Mouse (Mus musculus) heart, postnatal 25 days (tissue): ENCODE results near the gene C8b. TPM values are rescaled to one million over a fixed set of nuclear protein-coding genes. Genes with fewer than 3 reads are reported as not detected.

Source experiments
- DNase-seq: peaks from one replicate; pipeline ENCODE4 v3.0.0; 2022; ENCODE audit warnings: low spot score
- intact Hi-C: fragments of 180-260 bp; cut with DNase I; formaldehyde crosslinking; loops from one replicate; pipeline ENCODE4 v1.15.1; 2025
- total RNA-seq, 2 experiments: library from RNA; stranded (reverse); gene quantifications; 2 replicates each; pipeline ENCODE4 v1.2.3; 2021

C8b gene
- total RNA-seq, 2 experiments from 2014 or later = not detected

DNA sequence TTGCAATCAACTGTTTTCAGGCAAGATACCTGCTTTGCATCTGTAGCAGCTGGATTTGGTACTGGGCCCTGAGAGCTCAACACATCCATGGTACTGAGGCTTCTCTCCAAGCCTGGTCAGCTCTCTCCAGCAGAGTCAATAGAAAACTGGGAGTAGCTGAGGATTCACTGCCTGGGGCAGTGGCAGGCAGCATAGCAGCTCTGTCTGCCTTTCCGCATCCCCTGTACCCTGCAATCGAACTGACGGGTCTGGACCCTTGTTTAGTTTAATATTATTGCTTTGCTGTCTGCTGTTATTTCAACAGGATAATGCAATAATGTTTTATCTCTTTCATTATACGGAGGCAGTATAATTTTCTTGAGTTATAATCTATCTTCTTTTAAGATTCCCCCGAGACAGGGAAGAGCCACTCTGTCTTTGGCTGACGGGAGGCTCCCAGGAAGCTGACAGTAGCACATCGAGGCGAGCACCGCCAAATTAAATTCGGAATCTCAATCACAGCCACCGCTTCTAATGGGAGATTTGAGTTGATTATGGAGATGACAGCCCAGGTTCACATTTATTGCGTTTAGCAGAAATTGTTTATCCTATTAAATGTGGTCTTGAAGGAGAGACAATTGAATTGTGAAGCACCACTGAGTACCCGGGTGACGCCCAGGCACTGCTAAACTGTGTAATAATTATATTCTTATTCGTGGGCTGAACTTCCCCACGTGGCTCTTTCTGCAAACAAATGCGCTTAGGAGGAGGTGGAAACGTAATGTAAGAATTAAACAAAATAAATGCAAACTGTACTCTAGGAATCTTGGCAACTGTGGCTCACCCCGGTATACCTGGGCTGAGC, 39.5 kb downstream of the C8b start:
- intact Hi-C loops = no loop called here

DNA sequence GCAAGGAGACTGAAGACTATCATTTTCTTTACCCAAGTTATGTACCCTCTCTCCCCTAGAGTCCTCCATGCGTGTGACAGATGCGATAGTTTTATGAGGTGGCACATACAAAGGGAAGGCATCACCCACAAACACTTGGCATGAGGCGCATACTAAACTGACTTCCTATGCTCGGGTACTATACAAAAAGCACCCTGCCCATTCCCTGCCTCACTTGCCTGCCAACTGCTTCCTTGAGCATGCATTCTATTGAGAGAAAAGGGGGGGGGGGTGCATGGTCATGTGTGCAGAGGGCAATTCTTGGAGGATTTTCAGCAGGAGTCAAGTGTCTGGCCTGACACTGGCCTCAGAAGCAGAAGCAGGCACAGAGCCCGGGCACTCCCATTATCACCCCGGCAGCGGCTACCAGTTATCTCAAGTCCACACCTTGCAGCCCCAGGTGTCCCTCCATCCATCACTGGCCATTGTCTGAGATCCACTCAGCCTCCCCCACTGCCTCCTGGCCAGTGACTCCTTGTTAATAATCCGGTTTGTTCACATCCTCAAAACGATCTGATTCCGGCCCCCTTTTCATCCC, 44.7 kb downstream of the C8b start:
- DNase-seq = no peak
- intact Hi-C loops = no loop called here

More for the DNA sequence above, 39.5 kb downstream of the C8b start:
- no peak for DNase-seq

DNA sequence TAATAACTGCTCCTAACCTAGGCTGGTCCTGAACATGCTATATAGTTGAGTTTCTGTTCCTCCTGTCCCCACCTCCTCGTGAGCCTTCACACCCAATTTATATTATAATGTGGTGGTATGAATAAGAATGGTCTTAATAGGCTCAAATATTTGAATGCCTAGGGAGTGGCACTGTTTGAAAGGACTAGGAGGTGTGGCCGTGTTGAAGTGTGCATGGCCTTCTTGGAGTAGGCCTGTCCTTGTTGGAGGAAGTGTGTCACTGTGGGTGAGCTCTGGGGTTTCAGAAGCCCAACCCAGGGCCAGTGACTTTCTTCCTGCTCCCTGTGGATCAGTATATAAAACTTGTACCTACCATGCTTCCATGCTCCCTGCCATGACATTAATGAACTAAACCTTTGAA, 47.5 kb downstream of the C8b start:
- DNase-seq = no peak
- intact Hi-C loops = no loop called here

DNA sequence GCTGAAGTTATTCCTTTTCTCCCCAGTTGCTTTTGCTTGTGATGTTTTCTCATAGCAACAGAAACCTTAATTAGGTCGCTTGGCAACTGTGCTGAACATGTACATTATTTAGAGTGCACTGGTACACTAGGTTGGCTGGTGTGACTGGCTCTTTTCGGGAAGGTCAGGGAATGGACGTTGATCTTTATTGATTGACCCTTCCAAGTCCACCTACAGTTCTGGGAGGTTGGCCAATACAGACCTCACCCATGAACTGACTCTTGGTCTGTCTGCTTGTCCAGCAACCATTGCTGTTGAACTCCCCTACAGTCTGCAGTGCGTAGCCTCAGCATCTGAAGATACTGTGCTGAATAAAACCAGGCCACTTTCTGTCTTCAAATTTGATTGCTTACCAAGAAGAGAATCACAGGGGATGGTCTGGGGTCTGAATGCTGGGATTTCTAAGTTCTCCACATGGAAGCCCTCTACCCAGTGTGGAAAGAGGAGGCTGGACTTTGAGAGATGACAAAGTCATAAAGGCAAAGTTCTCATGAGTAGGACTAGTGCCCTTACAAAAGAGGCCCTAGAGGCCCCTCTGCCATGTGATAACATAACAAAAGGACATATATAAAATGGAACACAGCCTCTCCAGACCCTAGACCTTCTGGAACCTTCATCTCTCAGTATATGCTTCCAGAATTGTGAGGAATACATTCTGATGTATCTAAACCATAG, 50.6 kb downstream of the C8b start:
- DNase-seq = no peak
- intact Hi-C loops = no loop called here

DNA sequence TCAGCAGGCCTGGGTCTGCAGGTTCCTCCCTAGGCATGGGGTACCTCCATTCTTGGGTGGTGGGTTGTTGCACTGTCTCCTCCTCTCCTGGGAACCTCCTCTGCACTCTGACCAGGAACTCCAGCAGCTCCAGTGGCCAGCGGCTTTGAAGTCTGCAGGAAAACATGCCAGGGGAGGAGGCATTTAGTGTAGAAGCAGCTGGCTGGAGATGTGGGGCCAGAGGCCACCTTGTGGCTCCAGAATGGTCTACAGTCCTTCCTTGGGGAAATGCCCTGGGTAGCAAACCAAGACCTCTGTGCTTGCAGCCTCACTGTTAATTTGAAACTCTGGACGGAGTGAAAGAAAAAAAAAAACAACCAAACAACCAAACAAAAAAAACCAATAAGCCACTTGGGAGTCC, 51.4 kb downstream of the C8b start:
- intact Hi-C loops = no loop called here

DNA sequence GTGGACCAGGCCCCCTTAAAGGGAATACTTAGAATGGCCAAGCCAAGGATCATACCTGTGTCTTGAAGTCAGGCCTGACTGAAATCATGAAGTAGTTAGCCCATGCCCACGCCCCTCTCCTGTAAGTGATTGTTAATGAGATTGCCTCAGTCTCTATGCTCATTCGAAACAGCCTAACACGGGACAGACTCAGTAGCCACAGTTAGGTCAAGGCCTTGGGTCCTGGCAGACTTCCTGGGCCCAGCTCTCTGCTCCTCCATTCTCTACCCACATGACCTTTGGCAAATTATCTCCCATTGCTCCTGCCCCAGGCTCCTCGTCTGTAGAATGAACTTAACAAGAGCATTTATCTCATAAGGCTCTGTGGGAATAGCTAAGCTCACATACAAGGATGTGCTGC, 52.9 kb downstream of the C8b start:
- DNase-seq = no peak
- intact Hi-C loops = no loop called here

More for the DNA sequence above, 51.4 kb downstream of the C8b start:
- DNase-seq = no peak

DNA sequence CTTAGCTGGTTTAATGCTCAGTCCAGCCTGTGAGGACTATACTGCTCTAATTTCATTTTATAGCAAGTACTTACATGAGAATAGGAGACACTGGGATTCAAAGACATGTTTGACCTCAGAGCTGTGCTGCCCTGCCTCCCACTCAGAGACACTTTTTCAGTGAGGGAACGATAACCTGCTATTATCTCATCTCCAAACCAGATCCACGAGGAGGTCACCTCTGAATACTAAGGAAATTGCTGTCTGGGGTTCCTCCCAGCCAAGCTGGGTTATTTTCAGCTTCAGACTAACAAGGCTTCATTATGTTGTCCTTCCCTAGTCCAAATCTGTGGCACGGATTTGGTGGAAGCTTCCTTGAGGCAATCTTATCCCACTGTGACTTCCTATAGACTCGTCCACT, 53.8 kb downstream of the C8b start:
- intact Hi-C loops = no loop called here
- no peak for DNase-seq

DNA sequence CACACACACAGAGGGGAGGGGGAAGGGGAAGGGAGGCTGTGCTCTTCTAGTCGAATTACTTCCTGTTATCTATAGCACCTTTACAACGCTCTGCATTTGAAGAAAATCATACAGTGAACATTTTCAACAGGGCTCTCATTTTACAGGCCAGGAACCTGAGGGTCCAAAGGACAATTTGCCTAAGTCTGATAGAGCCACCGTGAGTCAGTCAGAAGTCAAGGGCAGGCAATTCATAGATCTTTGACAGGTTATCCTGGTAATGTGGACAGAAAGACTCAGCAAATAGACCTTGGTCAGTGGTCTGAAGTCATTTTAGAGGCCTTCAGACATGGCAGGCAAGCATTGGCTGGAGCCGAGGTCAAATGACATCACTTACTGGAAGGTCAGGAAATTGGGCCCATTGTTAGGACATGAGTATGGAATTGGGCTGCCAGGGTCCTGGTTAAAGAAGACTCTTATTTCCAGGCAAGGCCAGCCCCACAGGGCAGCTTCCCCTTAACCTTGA, 57.5 kb downstream of the C8b start:
- intact Hi-C loops = no loop called here
- no peak for DNase-seq

DNA sequence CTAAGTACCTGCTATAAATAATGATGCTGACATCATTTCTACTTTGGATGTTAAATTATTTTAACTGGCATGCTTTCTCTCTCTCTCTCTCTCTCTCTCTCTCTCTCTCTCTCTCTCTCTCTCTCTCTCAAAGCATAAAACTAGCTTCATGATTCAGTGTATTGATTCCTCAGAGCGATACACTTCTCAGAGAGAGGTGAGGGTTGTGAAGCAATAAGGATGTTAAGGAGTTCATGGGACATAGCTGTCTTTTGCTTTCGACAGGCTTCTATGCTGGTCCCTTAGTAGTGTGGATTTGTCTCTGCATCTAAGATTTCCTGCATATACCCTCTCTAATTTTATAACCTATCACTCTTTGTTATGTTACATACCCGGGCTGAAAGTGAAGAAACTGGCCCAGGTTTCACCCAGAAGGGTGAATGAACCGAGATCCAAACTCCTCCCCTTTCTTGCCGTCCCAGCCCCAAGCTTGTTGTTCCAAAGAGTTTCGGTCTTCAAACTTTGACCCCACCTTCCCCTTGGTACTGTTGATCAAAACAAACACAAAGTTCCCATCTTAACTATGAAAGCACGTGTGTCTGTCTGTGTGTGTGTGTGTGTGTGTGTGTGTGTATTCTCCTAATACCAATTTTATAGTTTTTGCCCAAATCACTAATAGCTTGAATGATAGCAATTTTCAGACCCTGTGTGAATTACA, 58.4 kb downstream of the C8b start:
- intact Hi-C loops = no loop called here
- DNase-seq = no peak

DNA sequence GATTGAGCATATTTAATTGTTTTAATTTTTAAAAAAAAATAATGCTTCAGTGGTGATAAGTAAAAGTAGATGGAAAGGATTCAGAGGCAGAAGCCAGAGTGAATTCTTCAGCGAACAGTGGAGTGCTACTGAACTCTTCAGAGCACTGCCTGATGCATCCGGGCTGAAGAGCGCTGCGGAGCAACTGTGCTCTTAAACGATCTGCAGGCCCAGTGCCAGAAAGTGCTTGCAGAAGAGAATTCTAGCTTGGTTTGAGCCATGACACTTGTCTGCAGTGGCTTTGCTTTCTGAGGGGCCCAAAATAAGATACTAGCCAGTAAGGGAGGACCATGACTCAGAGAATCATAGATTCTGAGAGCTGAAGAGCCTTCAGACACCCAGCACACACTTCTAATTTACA, 62.8 kb downstream of the C8b start:
- intact Hi-C loops = no loop called here
- DNase-seq = no peak

DNA sequence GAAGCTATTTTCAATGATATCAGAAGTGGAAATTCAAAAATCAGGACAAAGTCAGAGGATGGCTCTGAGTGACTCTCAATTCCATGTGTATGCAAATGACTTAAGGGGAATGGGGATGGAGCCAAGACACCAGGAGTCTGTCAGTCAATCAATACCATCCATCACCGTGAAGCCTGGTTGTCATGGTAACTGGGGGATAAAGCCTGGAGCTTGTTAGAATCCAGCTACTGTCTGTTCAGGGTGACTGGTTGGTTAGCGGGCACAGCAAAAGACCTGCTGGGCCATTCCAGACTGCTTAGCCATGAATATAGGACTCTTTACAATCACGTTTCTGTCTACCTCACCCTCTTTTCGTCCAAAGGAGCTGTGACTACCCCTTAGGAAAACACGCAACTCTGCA, 69.0 kb downstream of the C8b start:
- no peak for DNase-seq
- intact Hi-C loops = no loop called here

DNA sequence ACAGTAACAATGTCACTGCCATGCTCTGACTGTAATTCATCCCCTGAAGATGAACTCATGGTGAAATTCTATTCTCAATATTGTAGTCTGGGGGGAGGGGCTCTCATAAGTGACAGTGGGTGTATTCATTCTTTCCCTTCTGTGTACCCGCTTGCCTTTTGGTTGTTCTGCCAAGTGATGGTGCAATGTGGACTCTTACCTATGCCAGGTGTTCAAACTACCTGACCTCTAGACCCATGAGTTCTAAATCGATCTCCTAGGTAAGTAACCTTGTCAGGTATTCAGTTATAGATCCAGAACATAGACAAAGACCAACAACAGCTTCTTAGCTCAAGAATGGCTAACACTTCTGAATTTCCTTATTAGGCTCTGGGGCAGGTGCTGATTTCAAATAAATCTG, 72.2 kb downstream of the C8b start:
- DNase-seq = no peak
- intact Hi-C loops = no loop called here

DNA sequence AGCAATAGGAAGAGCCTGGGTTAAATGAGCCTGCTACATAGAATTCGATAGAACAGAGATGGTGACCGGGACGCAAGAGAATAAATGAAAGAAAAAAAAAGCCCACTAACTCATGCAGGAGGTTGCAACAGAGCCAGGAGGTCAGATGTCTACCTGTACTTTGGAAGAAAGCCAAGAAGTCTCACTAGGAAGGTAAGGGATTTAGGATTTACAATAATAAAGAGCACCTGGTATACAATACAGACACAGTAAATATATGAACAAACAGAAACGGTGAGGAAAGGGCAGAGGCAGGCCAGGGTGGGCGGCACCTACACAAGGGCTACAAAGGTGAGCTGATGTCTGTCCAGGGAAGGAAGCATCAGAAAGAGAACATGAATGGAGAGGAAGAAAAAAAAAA, 76.1 kb downstream of the C8b start:
- intact Hi-C loops = no loop called here

DNA sequence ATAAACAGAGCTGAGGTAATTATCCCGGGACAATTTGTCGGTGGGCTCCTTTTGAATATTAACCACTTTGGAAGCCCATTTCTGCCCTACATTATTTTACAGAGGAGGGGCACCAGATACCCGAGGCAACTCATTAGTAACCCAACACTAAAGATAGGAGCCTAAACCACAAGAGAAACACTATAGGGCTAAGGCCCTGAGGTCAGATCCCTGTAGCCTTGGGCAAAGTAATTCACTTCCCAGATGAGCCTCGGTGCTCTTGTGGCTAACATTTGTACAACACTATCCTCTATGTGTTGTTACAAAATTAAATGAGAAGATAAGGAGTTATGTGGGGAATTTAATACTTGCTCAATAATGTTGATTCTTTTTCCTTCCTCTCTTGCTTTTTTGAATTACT, 77.4 kb downstream of the C8b start:
- DNase-seq = no peak
- intact Hi-C loops = no loop called here

More for the DNA sequence above, 76.1 kb downstream of the C8b start:
- no peak for DNase-seq

Other genes with a start within 250 kb of the C8b start
- gene Gm17662, start 91.0 kb downstream of the C8b start, total RNA-seq = not detected
- gene C8a, start 110.1 kb downstream of the C8b start, total RNA-seq = not detected
- gene Fyb2, start 147.1 kb downstream of the C8b start, total RNA-seq = under 1 TPM in 1 of 2 experiments, not detected in 1; 0.08 TPM